Mouse (Mus musculus) forebrain, embryonic 15.5 days (tissue): ENCODE measurements at regions not wholly inside any gene's neighbourhood (a gene's known extent, or its start where the extent isn't known, plus 50 kb on each side); places are given as distances from the start of the nearest gene placed in this dataset.

ENCODE experiments used
- ATAC-seq: fragments of 200-750 bp; cut with Nextera tagmentation; replicated peaks from 2 replicates; pipeline ENCODE4 v1.8.0; 2017; ENCODE audit warnings: mild to moderate bottlenecking, moderate TSS enrichment, moderate library complexity
- H3K27ac ChIP-seq: fragments of 300-500 bp; sonication (generic); replicated peaks from 2 replicates; pipeline ENCODE4 v1.5.1; 2015; ENCODE audit warnings: mild to moderate bottlenecking, inconsistent platforms
- H3K27me3 ChIP-seq: fragments of 300-500 bp; sonication (generic); 2 replicates; pipeline ENCODE4 v1.6.1; 2015; ENCODE audit warnings: inconsistent platforms
- H3K36me3 ChIP-seq: fragments of 300-500 bp; sonication (generic); 2 replicates; pipeline ENCODE4 v1.6.1; 2015; ENCODE audit warnings: mild to moderate bottlenecking, inconsistent platforms
- H3K4me1 ChIP-seq: fragments of 300-500 bp; sonication (generic); 2 replicates; pipeline ENCODE4 v1.6.1; 2015; ENCODE audit warnings: inconsistent platforms
- H3K4me2 ChIP-seq: fragments of 300-500 bp; sonication (generic); replicated peaks from 2 replicates; pipeline ENCODE4 v1.6.1; 2015; ENCODE audit warnings: mild to moderate bottlenecking, inconsistent platforms
- H3K4me3 ChIP-seq: fragments of 300-500 bp; sonication (generic); 2 replicates; pipeline ENCODE4 v1.5.1; 2015; ENCODE audit warnings: mild to moderate bottlenecking, inconsistent platforms
- H3K9ac ChIP-seq: fragments of 300-500 bp; sonication (generic); replicated peaks from 2 replicates; pipeline ENCODE4 v1.6.1; 2015; ENCODE audit warnings: mild to moderate bottlenecking, inconsistent platforms
- H3K9me3 ChIP-seq: fragments of 300-500 bp; sonication (generic); 2 replicates; pipeline ENCODE4 v1.6.1; 2016; ENCODE audit warnings: inconsistent platforms
- WGBS: fragments of 180-500 bp; shearing (Covaris S2); methylation state at CpG from one replicate; pipeline ENCODE4 v1.1.7; 2015; ENCODE audit warnings: mixed read lengths; 5-methylcytosine and 5-hydroxymethylcytosine counted together

DNA sequence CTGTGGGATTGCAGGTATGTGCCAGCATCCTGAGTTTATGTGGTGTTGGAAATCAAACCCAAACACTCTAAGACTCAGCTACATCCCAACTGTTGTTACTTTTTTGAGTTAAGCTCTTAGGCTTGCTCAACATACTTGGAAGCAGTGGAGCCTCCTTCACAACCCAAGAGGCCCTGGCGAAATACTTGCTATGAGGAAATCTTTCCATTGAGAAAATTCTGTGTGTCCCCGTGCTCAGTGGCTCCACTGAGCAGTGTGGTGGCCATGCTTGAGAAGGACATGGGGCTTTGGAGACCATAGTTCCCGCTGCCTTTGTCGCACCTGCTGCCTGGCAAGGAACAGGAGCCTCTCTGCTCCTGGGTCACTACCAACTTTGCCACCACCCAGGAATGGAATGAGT is 89.9 kb upstream of the Ccnd1 start:
- H3K4me3 ChIP-seq = no peak overlapping the region
- H3K27me3 ChIP-seq = peaks cover 8% of the 10 kb centered on the region; the same call in 1 of the 2 replicates
- H3K9ac ChIP-seq = no peak overlapping the region
- H3K36me3 ChIP-seq = no peaks in the 10 kb centered on the region
- H3K27ac ChIP-seq = no peak overlapping the region
- no peaks in the 10 kb centered on the region for H3K9me3 ChIP-seq
- peaks cover 11% of the 10 kb centered on the region for H3K4me1 ChIP-seq
- H3K4me2 ChIP-seq = no peak overlapping the region
- ATAC-seq = no peak
- 90% methylated on average over 4 of the region's 4 CpGs for WGBS

DNA sequence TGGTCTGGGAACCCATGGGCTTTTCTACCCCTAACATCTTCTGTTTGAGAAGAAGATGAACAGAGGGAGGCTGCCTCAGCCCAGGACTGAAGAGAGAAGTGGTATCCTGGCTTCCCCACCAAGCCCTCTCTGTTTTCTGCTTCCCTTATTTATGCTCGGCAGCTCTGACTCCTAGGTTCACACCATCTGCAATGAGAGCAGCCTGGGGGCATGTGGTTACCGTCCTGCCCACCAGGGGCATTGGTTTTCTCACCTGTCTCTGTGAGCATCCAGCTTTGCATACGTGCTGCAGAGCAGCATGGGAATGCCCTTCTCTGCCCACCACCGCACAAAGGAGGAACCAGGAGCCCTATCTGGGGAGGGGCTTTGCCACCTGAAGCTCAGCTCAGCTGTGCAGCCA is 89.4 kb upstream of the Ccnd1 start:
- Histone ChIP-seq H3K27ac (no peak overlapping the region), H3K4me2 (no peak overlapping the region), H3K9ac (no peak overlapping the region), H3K36me3 (no peaks in the 10 kb centered on the region), H3K9me3 (no peaks in the 10 kb centered on the region), H3K27me3 (peaks cover 8% of the 10 kb centered on the region; the same call in 1 of the 2 replicates), H3K4me1 (peaks cover 11% of the 10 kb centered on the region), H3K4me3 (no peak overlapping the region)
- ATAC-seq = no peak
- WGBS = 37% methylated on average over 4 of the region's 4 CpGs

DNA sequence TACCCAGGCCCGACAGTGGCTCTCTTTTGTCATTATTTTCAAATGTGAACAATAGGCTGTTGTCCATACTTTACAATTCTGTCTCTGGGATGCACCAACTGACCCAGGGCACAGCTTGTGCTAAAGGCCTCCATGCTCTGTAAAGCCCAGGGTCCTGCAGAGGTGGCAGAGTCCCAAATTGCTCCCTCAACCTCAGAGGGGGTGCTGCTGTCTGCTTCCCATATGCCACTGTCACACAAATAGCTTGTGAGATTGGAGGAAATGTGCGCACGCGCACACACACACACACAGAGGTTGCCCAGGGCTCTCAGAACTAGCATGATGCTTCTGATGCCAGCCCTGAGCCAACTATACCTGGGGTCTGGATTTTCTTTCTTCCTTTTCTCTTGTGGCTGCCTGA is 87.3 kb upstream of the Ccnd1 start:
- Histone ChIP-seq H3K4me2 (no peak overlapping the region), H3K4me3 (no peak overlapping the region), H3K9me3 (no peaks in the 10 kb centered on the region), H3K9ac (no peak overlapping the region), H3K27ac (no peak overlapping the region), H3K36me3 (no peaks in the 10 kb centered on the region), H3K27me3 (peaks cover 8% of the 10 kb centered on the region; the same call in 1 of the 2 replicates), H3K4me1 (peaks cover 11% of the 10 kb centered on the region)
- no peak for ATAC-seq
- 82% methylated on average over 4 of the region's 4 CpGs for WGBS

DNA sequence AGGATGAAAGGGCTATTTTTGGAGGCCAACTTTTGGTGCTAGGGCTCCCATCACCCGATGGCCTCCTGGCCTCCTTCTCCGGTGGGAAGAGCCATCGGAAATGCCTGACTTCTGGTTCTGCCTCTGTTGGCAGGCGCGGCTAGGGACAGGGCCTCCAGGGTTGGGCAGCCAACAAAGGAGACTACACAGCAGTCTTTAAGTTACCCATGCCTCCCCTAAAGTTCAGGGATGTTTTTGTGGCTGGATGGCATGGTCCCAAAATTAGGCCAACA is 86.2 kb upstream of the Ccnd1 start:
- H3K36me3 ChIP-seq = no peaks in the 10 kb centered on the region
- 93% methylated on average over 5 of the region's 5 CpGs for WGBS
- H3K4me2 ChIP-seq = no peak overlapping the region
- no peak overlapping the region for H3K27ac ChIP-seq
- H3K9me3 ChIP-seq = no peaks in the 10 kb centered on the region
- no peak overlapping the region for H3K4me3 ChIP-seq
- ATAC-seq = no peak
- H3K4me1 ChIP-seq = peaks cover 6% of the 10 kb centered on the region
- H3K9ac ChIP-seq = no peak overlapping the region
- peaks cover 8% of the 10 kb centered on the region; the same call in 1 of the 2 replicates for H3K27me3 ChIP-seq

DNA sequence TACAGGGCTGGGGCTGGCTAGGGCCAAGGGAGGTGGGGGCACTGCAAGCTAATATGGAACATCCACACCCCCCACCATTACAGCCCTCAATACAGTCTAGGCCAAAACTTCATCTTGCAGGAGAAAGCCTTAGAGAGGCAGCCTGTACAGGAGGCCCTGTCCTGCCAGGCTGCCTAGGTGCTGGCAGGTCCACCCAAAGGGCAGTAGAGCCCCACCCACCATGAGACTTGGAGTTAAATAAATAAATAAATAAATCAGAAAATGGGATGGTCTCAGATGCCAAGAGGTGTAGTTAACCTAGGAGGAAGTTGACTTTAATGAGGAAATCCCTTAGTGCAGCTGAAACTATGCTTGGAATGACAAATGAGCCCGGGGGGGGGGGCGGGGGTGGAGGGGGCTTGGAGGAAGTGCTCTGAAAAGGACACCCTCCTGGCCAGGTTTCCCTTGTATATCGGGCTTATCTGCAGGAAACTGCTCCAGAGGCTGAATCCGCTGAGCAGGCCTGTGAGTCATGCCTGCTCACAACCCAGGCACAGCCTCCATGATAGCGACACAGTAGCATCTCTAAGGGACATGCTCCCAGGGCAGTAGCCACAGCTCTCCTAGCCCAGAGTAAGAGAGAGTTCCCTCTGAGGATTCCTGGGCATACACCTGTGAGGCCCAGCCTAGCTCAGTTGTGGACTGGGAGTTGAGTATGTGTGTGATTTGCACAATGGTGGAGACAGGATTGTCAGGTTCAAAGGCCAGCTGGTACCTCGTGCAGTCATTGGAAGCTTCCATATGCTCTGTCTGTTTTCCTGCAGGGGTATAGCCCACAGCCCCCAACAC is 85.7 kb upstream of the Ccnd1 start:
- Histone ChIP-seq H3K9ac (no peak overlapping the region), H3K4me3 (no peak overlapping the region), H3K4me1 (peaks cover 2% of the 10 kb centered on the region), H3K4me2 (no peak overlapping the region), H3K27me3 (peaks cover 8% of the 10 kb centered on the region; the same call in 1 of the 2 replicates), H3K36me3 (no peaks in the 10 kb centered on the region), H3K27ac (no peak overlapping the region), H3K9me3 (no peaks in the 10 kb centered on the region)
- 76% methylated on average over 6 of the region's 6 CpGs for WGBS
- no peak for ATAC-seq

DNA sequence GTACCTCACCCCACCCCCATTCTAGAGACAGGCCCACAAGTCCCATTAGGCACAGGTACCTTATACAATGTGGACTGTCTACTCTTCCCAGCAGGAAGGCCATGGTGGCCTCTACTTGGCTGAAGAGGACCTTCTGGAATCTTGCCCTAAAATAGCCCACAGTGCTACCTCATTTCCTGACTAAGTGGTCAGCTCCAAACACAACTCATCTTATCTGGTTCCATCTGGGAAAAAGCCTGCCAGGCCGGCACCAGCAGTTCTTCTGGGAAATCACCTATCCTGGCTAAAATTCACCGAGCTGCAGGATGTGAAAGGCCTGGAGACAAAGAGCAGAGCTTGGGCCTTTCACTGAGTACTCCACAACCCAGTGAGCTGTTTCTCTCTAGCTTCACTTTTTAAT is 84.9 kb upstream of the Ccnd1 start:
- 96% methylated on average over 2 of the region's 2 CpGs for WGBS
- H3K4me1 ChIP-seq = no peaks in the 10 kb centered on the region
- no peak overlapping the region for H3K4me2 ChIP-seq
- ATAC-seq = no peak
- H3K4me3 ChIP-seq = no peak overlapping the region
- no peak overlapping the region for H3K27ac ChIP-seq
- no peak overlapping the region for H3K9ac ChIP-seq
- peaks cover 2% of the 10 kb centered on the region; the same call in 1 of the 2 replicates for H3K27me3 ChIP-seq
- H3K9me3 ChIP-seq = no peaks in the 10 kb centered on the region
- no peaks in the 10 kb centered on the region for H3K36me3 ChIP-seq

DNA sequence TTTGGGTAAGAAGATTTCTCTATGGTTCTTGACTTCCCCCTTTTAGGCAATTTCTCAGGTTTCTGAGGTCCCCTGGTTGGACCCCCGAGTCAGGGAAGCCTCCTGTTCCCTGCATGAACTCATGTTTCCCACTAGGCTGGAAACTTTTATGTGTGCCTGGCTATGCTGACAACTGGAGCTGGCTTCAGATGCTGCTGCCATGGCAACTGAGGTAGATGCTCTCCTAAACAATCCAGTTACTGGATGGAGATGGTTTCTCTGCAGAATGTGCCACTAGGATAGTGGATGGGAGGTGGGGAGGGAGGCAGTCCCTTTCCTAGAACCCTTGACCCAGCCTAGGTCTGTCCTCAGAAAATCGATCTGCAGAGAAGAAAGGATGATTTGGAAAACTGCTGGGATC is 79.4 kb upstream of the Ccnd1 start:
- Histone ChIP-seq H3K27ac (no peak overlapping the region), H3K9me3 (no peaks in the 10 kb centered on the region), H3K9ac (no peak overlapping the region), H3K4me1 (no peaks in the 10 kb centered on the region), H3K4me3 (no peak overlapping the region), H3K36me3 (no peaks in the 10 kb centered on the region), H3K27me3 (no peaks in the 10 kb centered on the region), H3K4me2 (no peak overlapping the region)
- WGBS = 79% methylated on average over 2 of the region's 2 CpGs
- ATAC-seq = no peak

DNA sequence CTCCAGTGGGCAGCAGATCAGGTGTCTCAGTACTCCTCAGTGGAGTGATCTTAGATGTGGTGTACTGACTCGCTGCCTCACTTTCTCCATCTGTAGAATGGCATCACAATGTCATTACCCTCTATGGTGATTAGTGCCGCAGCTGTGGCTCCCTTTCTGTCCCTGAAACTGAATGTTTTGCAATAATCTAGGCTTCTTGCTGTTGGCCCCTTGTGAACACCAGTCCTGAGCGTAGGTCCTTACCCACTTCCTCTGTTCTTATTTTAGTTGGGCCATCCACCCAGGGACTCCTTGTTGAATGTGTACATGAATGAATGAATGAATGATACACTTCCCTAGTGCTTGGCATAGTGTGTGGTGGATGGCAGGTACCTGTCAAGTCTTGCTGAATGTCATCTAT is 78.4 kb upstream of the Ccnd1 start:
- Histone ChIP-seq H3K36me3 (no peaks in the 10 kb centered on the region), H3K4me1 (no peaks in the 10 kb centered on the region), H3K27me3 (no peaks in the 10 kb centered on the region), H3K4me3 (no peak overlapping the region), H3K9ac (no peak overlapping the region), H3K9me3 (no peaks in the 10 kb centered on the region), H3K27ac (no peak overlapping the region), H3K4me2 (no peak overlapping the region)
- ATAC-seq = no peak
- 88% methylated on average over 3 of the region's 3 CpGs for WGBS

DNA sequence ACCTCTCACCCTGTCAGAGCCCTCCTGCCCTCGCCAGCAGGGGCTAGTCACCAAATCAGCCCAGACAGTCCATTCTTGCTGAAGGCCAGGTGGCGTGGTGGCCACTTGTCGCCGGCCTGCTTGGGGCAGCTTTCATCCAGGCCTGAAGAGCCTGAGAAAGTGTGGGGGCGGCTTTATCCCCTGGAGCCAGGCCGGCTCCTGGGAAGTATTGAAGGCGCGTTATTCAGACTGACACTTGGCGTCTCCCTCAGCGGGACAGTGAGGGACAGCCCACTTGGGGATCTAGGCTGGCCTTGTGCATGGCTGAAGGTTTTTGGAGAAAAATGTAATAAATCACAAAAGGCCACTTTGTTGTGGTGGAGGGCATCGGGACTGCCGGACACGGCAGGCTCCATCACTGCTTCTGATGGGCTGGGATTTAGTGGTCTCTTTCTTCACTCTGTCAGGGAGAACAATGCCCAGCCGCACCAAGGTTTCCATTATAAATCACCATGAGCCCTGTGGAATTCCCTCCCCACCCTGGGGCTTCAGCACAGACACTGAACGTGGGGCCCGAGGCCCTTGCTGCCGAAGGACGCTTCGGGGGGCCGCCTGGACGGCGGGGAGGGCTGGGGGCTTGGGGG is 75.8 kb upstream of the Ccnd1 start:
- H3K9me3 ChIP-seq = no peaks in the 10 kb centered on the region
- no peaks in the 10 kb centered on the region for H3K27me3 ChIP-seq
- no peak for ATAC-seq
- 34% methylated on average over 22 of the region's 22 CpGs for WGBS
- no peaks in the 10 kb centered on the region for H3K4me1 ChIP-seq
- H3K27ac ChIP-seq = no peak overlapping the region
- H3K4me2 ChIP-seq = no peak overlapping the region
- no peak overlapping the region for H3K9ac ChIP-seq
- H3K4me3 ChIP-seq = no peak overlapping the region
- no peaks in the 10 kb centered on the region for H3K36me3 ChIP-seq

DNA sequence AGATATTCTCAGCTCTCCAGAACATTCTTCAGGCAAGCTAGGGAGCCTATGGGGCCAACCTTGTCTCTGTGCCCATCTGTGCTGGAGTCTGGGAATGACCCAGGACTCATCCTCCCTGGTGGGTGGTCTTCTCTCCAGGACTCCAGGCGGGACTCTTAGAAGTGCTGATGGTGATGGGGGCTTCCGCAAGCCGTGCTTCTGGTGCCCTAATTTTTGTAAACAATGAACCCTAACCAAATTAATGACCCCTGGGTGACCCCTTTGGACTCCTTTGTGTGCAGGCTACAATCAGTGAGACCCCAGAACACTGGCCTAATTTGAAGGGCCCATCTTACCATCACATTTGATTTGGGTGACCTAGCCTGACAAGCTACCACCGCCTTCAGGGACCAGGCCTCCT is 71.0 kb upstream of the Ccnd1 start:
- ATAC-seq = no peak
- H3K9me3 ChIP-seq = no peaks in the 10 kb centered on the region
- no peaks in the 10 kb centered on the region for H3K27me3 ChIP-seq
- no peak overlapping the region for H3K4me2 ChIP-seq
- no peak overlapping the region for H3K27ac ChIP-seq
- H3K36me3 ChIP-seq = no peaks in the 10 kb centered on the region
- H3K4me1 ChIP-seq = no peaks in the 10 kb centered on the region
- H3K9ac ChIP-seq = no peak overlapping the region
- 57% methylated on average over 4 of the region's 4 CpGs for WGBS
- H3K4me3 ChIP-seq = no peak overlapping the region

DNA sequence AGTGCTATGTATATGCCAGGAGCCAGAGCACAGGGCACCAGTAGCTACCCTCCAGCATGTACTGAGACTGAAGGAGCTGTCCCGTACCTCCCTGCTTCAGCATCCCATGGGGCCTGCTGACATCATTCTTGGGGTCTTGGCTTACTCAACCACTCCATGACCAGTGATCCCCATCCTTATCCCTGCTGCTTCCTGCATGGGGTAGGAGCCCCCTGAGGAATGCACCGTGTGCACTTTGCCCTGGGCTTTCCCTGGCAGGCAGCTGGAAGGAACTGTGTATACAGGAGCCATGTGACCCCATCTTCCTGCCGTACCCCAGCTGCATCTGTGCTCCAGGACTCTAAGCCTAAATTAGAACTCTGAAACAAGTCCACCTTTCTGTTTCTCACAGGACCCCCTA is 70.3 kb upstream of the Ccnd1 start:
- WGBS = 84% methylated on average over 3 of the region's 3 CpGs
- no peak overlapping the region for H3K27ac ChIP-seq

DNA sequence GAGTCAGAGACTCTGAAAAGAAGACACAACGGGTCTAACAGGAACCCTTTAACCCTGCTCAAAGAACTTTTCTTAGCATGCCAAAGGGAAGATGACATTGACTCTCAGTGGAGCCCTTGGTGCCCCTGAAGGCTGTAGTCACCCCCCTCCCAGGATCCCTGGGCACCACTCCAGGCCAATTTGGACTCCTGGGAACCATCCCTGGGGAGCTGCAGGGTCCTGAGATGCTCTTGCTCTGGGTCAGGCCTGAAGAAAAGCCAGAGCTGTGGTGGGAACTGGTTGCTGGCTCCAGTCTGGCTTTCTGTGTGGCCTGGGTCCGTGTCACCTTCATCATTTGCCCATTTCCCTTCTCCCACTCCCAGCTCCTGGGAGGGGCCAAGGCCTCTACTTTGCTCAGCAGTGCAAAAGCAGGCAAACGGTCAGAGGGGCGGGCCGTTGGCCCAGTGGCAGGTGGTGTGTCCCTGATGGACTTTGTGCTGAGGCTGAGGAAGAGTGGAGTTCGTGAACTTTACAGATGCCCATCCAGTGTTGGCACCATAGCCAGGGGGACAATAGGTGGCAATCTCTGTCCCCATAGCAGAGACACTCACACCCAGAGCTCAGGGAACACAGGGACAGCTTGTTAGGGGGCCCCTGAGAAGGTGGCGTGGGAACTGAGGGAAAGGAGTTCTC is 69.1 kb upstream of the Ccnd1 start:
- Histone ChIP-seq H3K4me3 (no peak overlapping the region), H3K27ac (no peak overlapping the region), H3K4me1 (no peaks in the 10 kb centered on the region), H3K9me3 (no peaks in the 10 kb centered on the region), H3K36me3 (no peaks in the 10 kb centered on the region), H3K27me3 (no peaks in the 10 kb centered on the region), H3K4me2 (no peak overlapping the region), H3K9ac (no peak overlapping the region)
- 77% methylated on average over 7 of the region's 7 CpGs for WGBS
- no peak for ATAC-seq

More for the DNA sequence above, 70.3 kb upstream of the Ccnd1 start:
- no peak overlapping the region for H3K9ac ChIP-seq
- H3K36me3 ChIP-seq = no peaks in the 10 kb centered on the region
- H3K9me3 ChIP-seq = no peaks in the 10 kb centered on the region
- ATAC-seq = no peak
- H3K4me2 ChIP-seq = no peak overlapping the region
- H3K4me1 ChIP-seq = no peaks in the 10 kb centered on the region
- H3K27me3 ChIP-seq = no peaks in the 10 kb centered on the region
- H3K4me3 ChIP-seq = no peak overlapping the region
